Mouse (Mus musculus) bone marrow macrophage, adult 2 months (primary cell): ENCODE measurements around the gene Mpnd.

Experiments
- CTCF ChIP-seq: IDR thresholded peaks from 2 replicates; pipeline ENCODE4 v1.5.1; 2012; ENCODE audit warnings: low read depth, mild to moderate bottlenecking, low read length, moderate library complexity
- POLR2A ChIP-seq: IDR thresholded peaks from 2 replicates; pipeline ENCODE4 v1.6.1; 2012; ENCODE audit warnings: mild to moderate bottlenecking, low read depth, low read length, borderline replicate concordance

- no peak for TF ChIP-seq POLR2A
- no peak for TF ChIP-seq CTCF
Measured at GRCm38 (mm10) chr17:56015293-56015692, 9.8 kb downstream of the Mpnd start.
